Mouse (Mus musculus): ENCODE data around the gene Sh2b2. TPM values are rescaled to one million over a fixed set of nuclear protein-coding genes. Genes with fewer than 3 reads are reported as not detected.

The Sh2b2 gene
- total RNA-seq, 2 experiments from 2014 or later: 3.5 to 3.9 TPM

GRCm38 (mm10) chr5:136198474-136199391, 47.6 kb downstream of the Sh2b2 start, which contains the start of gene Prkrip1:
Prkrip1 (minus strand) TSS chr5:136198963.
- intact Hi-C loops (cut with DNase I): no loop called here
- peak; percentile 86 to 92 for DNase-seq

DNA sequence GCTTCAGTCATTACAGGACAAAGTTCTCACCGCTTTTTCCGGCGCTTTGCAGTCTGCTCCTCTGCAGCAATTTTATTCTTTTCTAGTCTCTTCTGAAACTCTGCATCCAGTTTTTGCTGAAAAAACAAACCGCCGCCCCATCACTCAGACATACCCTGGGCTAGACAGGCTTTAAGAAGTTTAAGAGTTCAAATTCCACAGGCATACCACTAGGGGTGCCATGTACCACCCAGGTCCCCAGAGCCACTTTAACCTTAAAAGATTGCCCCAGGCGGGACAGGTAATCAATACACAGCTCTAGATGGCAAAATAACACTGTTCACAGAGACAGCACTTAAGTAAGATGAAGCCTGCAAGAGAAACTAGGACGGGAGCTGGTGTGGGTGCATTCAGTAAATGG, 54.5 kb downstream of the Sh2b2 start:
- no peak for DNase-seq
- intact Hi-C loops (cut with DNase I): no loop called here

- peak; percentile 30 to 46 for DNase-seq
- intact Hi-C loops (cut with DNase I): loop anchor here (1.0 kb wide), 1 partner anchor 51 kb away; no protein-coding TSS in a partner anchor
Observed at GRCm38 (mm10) chr5:136186723-136187122, 59.6 kb downstream of the Sh2b2 start.

DNA sequence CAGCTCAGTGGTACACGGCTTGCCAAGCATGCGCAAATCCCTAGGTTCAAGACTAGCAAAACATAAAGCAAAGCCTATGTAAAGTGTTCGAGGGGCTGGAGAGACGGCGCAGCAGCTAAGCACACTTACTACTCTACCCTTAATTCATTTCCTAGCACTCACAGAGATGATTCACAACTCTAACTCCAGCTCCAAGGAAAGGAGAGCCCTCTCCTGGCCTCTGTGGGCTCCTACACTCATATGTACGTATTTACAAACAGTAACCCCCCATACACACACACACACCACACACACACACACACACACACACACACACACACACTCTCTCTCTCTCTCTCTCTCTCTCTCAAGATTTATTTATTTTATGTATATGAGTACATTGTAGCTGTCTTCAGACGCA, 62.6 kb downstream of the Sh2b2 start:
- no peak for DNase-seq
- intact Hi-C loops (cut with DNase I): no loop called here

- intact Hi-C loops (cut with DNase I): no loop called here
- no peak for DNase-seq
Observed at GRCm38 (mm10) chr5:136182830-136183229, 63.5 kb downstream of the Sh2b2 start.

GRCm38 (mm10) chr5:136182049-136182448, 64.3 kb downstream of the Sh2b2 start:
- intact Hi-C loops (cut with DNase I): no loop called here
- no peak for DNase-seq

GRCm38 (mm10) chr5:136181197-136181596, 65.2 kb downstream of the Sh2b2 start:
- intact Hi-C loops (cut with DNase I): no loop called here
- no peak for DNase-seq

- DNase-seq: no peak
- intact Hi-C loops (cut with DNase I): no loop called here
Observed at GRCm38 (mm10) chr5:136179594-136179993, 66.8 kb downstream of the Sh2b2 start.

- no peak for DNase-seq
Observed at GRCm38 (mm10) chr5:136173606-136174463, 72.5 kb downstream of the Sh2b2 start.

GRCm38 (mm10) chr5:136172939-136173338, 73.4 kb downstream of the Sh2b2 start:
- intact Hi-C loops (cut with DNase I): no loop called here
- no peak for DNase-seq

More at GRCm38 (mm10) chr5:136173606-136174463, 72.5 kb downstream of the Sh2b2 start:
- intact Hi-C loops (cut with DNase I): no loop called here

GRCm38 (mm10) chr5:136171363-136172341, 74.7 kb downstream of the Sh2b2 start:
- no peak for DNase-seq
- intact Hi-C loops (cut with DNase I): no loop called here

GRCm38 (mm10) chr5:136170512-136171362, 75.6 kb downstream of the Sh2b2 start, which contains the start of gene Orai2:
Orai2 (minus strand) TSS chr5:136170713.
- intact Hi-C loops (cut with DNase I): no loop called here
- DNase-seq: peak; percentile 58 to 62

GRCm38 (mm10) chr5:136169626-136170511, 76.5 kb downstream of the Sh2b2 start:
- intact Hi-C loops (cut with DNase I): no loop called here
- no peak for DNase-seq

Other genes starting within 250 kb of the Sh2b2 start
- not detected for gene Upk3b, start 208.1 kb downstream of the Sh2b2 start, total RNA-seq (2021)
- gene Upk3bl, start 192.1 kb downstream of the Sh2b2 start, total RNA-seq (2021): not detected
- 10 to 100 TPM; 23.8 to 23.9 TPM for gene Rasa4, start 162.6 kb downstream of the Sh2b2 start, total RNA-seq (2021)
- gene Polr2j, start 129.9 kb downstream of the Sh2b2 start, total RNA-seq (2021): 10 to 100 TPM; 56.0 to 60.9 TPM
- gene Lrwd1, start 110.5 kb downstream of the Sh2b2 start, total RNA-seq (2021): 1 to 10 TPM; 3.7 to 4.0 TPM
- gene Alkbh4, start 110.4 kb downstream of the Sh2b2 start, total RNA-seq (2021): 1 to 10 TPM; 3.8 to 4.1 TPM
- gene Orai2, start 75.8 kb downstream of the Sh2b2 start, total RNA-seq (2021): 1 to 10 TPM in 1 of 2 experiments, under 1 TPM in 1; 0.82 to 1.2 TPM
- 10 to 100 TPM; 20.9 to 21.4 TPM for gene Prkrip1, start 47.6 kb downstream of the Sh2b2 start, total RNA-seq (2021)